Mouse (Mus musculus): ENCODE data around the gene Zic1.

The Zic1 gene

GRCm38 (mm10) chr9:91352786-91353185 is 12.8 kb downstream of the Zic1 start:
- DNase-seq: peak; percentile 80

- peak; percentile 72 to 77 for DNase-seq
These were observed 13.6 kb downstream of the Zic1 start for GRCm38 (mm10) chr9:91351961-91352411.

GRCm38 (mm10) chr9:91351361-91351760 is 14.2 kb downstream of the Zic1 start:
- no peak for DNase-seq

GRCm38 (mm10) chr9:91350861-91351291 is 14.7 kb downstream of the Zic1 start:
- peak; percentile 90 to 94 for DNase-seq

GRCm38 (mm10) chr9:91350211-91350791 is 15.3 kb downstream of the Zic1 start:
- peak; percentile 62 to 69 for DNase-seq

GRCm38 (mm10) chr9:91348746-91349145 is 16.9 kb downstream of the Zic1 start:
- no peak for DNase-seq

GRCm38 (mm10) chr9:91347591-91347990 is 18.0 kb downstream of the Zic1 start:
- peak; percentile 72 to 76 for DNase-seq

Data from cerebellum, postnatal 10 days (tissue).